Mouse (Mus musculus) liver, embryonic 14 days (tissue): ENCODE measurements around the gene Fcho2. TPM values are rescaled to one million over a fixed set of nuclear protein-coding genes. Genes with fewer than 3 reads are reported as not detected.

Source experiments
- polyA plus RNA-seq: library from polyadenylated mRNA; depleted of rRNA; stranded (reverse); fragments of >200 nt; gene quantifications from 2 replicates; pipeline ENCODE4 v1.2.3, GENCODE M21; 2012; rRNA removed

The Fcho2 gene
- 14.1 and 17.1 TPM in 2 replicates for polyA plus RNA-seq

DNA sequence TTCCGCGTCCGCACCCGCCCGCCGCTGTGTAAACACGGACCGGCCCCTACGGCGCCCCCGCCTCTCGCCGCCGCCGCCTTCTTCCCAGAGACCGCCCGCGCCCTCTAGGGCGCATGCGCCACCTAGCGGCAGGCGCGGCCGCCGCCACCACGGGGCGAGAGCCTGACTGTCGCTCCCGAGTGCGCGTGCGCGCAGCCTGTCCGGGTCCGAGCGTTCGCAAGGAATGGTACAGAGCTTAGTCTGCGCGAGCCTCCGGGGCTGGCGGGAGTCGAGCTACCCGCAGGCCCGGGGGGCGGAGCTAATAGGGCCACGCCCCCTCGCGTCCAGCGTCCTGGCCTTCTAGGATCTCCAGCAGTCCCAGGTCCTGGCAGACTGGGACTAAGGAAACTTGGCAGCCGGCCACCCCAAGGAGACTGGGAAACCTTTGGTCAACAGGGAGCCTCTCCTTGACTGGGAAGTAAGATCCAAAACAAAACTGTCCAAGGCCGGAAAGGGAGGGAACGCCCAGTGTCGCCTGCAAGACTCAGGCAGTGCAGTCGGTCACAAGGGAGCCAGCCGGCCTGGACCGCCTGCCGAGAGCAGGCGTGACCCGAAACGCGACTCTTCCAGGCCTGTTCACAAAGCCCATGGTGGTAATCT, at the start of gene Fcho2:
Gene Fcho2 (minus strand): TSS at position 303 of the 639 bp plus-strand sequence.

GRCm38 (mm10) chr13:98694773-98695314, 120.4 kb downstream of the Fcho2 start, which contains the start of gene Tmem171:
TSS of gene Tmem171 (minus strand) at chr13:98694834.

Other genes starting within 250 kb of the Fcho2 start
- gene Tmem174, start 178.0 kb downstream of the Fcho2 start, polyA plus RNA-seq = not detected in 2 replicates
- gene Tmem171, start 120.6 kb downstream of the Fcho2 start, polyA plus RNA-seq = 0.06 and 0.07 TPM in 2 replicates
- gene Tnpo1, start 110.9 kb upstream of the Fcho2 start, polyA plus RNA-seq = 11.0 and 12.3 TPM in 2 replicates
- not detected in 2 replicates for gene 1700024P04Rik, start 169.1 kb upstream of the Fcho2 start, polyA plus RNA-seq